Mouse (Mus musculus): ENCODE data around the gene Calr4. TPM values are rescaled to one million over a fixed set of nuclear protein-coding genes. Genes with fewer than 3 reads are reported as not detected.

The Calr4 gene
- not detected for polyA plus RNA-seq (2014; fragmentation: Illumina TruSeq; extraction: RNeasy Lipid Tissue Mini Kit (QIAGEN cat#74804); ENCODE audit: low read depth, low replicate concordance)

DNA sequence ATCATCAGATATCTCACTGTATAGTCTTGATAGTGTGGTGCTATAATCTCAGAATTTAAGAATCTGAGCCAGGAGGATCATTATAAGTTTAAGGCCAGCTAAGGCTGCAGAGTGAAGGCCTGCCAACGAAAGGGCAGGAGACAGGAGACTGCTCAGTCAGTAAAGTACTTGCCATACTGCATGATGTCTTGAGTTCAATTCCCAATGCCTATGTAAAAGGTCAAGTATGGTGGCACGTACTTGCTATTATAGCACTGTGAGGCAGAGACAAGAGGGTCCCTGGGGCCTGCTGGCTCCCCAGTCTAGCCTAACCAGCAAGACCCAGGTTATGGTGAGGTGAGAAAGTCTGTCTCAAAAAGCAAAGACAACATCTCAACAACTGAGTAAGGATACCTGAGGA is at the start of gene Calr4:
Gene Calr4 (plus strand): TSS at position 301 of the 400 bp plus-strand sequence.

DNA sequence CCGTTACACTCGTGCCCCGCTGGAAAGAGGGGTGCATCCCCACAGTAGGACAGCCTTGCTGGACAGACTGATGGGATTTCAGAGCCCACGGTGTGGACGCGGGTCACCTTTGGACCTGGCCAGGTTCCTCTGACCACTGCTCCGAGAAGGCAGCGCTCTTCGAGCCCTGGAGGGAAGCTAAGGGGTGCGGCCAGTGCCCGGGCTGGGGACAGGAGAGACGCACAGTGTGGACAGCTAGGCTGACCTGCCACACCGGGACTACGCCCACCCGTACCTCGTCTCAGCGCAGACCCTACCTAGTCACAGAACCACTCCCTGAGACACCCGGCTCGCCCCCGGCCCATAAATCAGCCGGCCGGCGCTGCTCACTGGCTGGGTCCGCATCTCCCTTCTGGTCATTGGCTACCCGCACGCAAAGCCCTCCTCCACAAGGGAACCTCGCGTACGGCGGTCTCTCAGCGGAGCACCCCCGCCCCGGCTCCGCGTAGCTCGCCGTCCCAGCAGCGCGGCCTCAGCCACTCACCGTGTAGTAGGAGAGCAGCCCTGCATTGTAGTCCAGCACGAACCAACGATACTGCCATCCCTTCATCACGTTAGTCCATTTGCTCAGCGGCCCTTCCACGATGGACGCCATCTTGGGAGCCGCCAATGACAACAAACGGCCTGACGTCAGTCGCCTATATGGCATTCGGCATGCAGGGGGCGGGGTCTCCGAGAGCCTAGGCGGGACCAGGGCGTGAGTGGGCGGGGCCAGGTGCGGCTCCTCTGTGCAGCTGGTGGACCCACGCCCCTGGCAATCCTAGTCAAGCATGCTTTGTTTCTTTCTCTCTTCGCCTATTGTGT is 32.5 kb upstream of the Calr4 start, which contains the start of gene Osbpl9:
Gene Osbpl9 (minus strand): TSS at position 691 of the 843 bp plus-strand sequence.

DNA sequence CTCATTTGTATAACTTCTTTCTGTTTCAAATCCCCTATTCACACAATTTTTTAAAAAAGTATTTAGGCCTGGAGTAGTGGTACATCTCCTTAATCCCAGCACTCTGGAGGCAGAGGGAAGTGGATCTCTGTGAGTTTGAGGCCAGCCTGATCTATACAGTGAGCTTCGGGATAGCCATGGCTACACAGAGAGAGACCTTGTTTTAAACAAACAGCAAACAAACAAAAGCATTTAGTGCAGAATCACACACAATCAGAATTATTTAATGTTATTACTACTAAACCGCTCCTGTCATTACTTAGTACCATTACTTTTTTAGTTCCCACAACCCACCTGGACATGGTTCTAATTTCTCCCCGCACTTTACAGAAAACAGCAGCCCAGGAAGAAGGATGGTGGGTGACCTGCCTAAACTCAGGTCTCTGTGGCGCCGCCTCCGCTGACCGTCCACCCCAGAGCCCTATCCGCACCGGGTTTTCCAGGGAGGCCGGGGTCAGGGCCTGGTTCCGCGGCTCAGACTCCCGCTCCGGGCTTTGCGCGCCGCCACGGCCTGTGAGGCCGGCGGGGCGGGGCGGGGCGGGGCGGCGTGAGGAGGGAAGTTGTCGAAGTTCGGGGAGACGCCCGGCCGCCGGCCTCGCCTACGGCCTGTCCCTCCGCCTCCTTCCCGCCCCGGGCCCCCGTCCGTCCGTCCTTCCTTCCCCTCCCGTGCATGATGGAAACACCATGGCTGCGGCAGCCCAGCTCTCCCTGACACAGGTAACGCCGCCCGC is 45.6 kb downstream of the Calr4 start, which contains the start of gene Eps15:
Gene Eps15 (plus strand): TSS at position 580 of the 770 bp plus-strand sequence.

Other genes starting within 250 kb of the Calr4 start
- 368 TPM for gene Nrd1, start 233.8 kb upstream of the Calr4 start, polyA plus RNA-seq (2014; fragmentation: Illumina TruSeq; extraction: RNeasy Lipid Tissue Mini Kit (QIAGEN cat#74804); ENCODE audit: low read depth, low replicate concordance)
- gene Osbpl9, start 32.2 kb upstream of the Calr4 start, polyA plus RNA-seq (2014; fragmentation: Illumina TruSeq; extraction: RNeasy Lipid Tissue Mini Kit (QIAGEN cat#74804); ENCODE audit: low read depth, low replicate concordance), result 126 TPM
- gene Eps15, start 45.8 kb downstream of the Calr4 start, polyA plus RNA-seq (2014; fragmentation: Illumina TruSeq; extraction: RNeasy Lipid Tissue Mini Kit (QIAGEN cat#74804); ENCODE audit: low read depth, low replicate concordance), result 109 TPM
- 80.4 TPM for gene Ttc39a, start 172.1 kb downstream of the Calr4 start, polyA plus RNA-seq (2014; fragmentation: Illumina TruSeq; extraction: RNeasy Lipid Tissue Mini Kit (QIAGEN cat#74804); ENCODE audit: low read depth, low replicate concordance)